Mouse (Mus musculus): ENCODE measurements around the gene Krt42.
"Not testable (repeated sequence)": the region's sequence is repeated elsewhere in the genome, so short reads cannot be mapped to it uniquely, and the experiment has no call there.

Krt42 gene

DNA sequence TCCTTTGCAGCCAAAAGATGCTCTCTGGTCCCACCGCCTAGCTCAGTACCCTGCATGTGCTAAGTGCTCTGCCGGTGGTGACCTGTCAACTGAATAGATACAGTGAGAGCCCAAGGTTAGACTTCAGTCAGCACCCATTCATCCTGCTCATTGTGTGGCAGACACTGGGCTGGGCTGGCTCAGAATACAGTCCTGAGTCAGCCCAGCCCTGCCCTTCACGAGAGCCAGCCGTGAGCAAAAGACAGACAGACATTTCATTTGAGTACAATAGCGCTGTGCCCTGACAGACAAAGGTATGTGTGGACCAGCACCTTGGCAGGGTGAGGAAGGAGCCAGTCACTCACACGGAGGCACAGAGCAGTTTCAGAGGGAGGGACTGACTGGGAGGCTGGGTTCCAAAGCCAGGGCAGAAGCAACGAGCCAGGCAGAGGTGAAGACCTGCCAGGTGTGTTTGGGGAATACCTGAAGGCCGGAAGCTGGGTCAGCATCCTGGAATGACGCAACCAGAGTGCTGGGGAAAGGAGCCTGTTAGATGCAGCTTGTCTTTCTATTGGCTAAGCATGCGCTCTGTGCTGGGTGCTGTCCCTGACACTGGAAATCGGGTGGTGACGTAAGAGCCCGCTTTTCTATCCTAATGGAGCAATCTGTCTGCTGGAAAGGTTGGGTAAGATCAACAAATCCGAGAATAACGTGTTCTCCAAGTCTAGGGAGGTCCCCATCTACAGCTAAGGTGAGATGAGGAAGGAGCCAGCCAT, 8.2 kb upstream of the Krt42 start:
- DNase-seq = no peak

DNA sequence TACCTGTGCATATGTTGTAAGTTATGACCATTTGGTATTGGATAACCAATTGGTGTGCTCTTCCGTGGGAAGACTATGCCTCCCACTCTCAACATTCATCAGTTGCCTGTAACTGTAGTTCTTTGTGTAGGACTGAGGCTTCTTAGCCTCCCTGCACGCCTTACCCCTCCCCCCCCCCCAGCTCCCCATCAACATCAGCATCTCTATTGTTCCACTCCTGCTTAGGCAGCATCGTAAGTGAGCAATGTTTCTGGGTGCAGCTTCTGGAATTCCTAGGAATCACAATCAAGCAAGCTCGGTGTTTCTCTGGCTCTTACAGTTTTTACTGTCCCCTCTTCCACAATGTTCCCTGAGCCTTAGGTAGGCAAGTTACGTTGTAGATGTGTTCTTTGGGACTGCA, 5.8 kb upstream of the Krt42 start:
- DNase-seq = no peak

DNA sequence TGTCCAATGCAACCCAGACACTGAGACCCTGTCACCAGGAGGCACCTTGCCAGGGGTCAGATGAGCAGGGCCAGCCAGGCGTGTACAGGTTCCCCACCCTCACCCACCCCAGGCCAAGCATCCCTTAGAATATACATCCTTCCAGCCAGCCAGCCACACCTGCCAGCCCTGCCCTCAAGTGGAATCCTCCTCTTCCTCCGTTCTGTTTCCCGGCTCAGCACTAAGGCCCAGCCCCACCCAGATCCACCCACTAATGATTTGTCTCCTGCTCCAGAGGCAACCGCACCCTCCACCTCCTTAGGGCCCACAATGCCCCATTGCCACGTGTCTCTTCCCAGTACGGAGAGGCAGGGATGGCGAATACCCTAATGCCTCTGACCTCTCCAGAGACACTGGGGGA, 5.0 kb upstream of the Krt42 start:
- no peak for DNase-seq

DNA sequence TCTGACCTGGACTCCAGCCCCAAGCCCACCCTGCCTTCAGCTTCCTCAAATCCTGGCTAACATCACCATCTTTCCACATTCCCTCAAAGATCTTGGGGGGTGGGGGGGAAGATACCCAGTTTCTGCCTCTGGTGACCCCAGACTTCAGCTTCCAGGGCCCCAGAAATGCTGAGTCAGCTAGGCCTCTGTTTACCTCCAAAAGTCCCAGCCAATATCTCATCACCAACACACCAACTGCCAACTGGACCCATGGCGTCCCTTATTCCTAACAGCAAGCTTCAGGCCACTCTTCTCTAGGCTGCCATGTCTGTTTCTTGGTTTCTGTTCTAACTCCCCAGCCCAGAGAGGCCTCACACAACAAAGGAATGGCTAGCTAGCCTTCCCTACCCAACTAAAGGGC, 2.2 kb upstream of the Krt42 start:
- no peak for DNase-seq

DNA sequence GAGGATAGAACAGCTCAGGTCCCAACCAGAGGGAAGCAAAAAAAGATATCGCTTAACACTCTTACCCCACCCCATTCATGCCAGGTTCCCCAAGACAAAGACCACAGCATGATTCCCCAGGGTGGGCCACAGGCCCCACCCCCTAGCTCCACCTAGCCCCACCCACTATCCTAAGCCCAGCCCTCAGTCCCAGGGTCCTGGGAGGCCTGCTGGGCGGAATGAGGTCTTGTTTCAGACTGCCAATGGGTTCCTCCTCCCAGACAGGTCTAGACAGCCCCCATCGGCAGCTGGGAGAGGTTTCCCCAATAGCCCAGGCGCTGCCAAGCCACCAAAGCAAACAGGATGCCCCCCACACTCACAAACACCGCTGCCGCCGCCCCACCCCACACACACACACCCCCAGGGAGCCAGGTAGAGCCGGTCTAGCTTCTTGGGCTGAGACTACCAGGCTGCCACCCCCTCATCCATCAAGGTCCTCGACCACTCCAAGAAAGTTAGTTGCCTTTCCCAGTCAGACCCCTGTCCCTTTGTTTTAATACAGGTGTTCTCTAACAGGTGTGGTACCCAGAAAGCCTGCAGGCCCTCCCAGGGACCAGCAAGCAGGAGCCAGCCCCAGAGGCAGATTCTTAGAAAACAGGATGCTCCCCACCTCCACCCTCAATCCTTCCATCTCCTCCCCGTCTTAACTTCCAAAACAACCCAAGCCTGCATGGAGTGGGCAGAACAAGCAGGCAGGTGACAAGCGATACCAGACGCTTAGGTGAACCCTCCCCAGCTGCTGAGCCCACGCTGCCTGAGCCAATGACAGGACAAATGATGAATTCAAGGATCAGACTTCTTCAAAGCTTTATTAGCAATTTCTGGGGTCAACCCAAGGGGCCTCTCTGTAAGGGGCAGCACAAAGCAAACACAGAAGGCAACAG, 7.4 kb downstream of the Krt42 start:
- DNase-seq = no peak

DNA sequence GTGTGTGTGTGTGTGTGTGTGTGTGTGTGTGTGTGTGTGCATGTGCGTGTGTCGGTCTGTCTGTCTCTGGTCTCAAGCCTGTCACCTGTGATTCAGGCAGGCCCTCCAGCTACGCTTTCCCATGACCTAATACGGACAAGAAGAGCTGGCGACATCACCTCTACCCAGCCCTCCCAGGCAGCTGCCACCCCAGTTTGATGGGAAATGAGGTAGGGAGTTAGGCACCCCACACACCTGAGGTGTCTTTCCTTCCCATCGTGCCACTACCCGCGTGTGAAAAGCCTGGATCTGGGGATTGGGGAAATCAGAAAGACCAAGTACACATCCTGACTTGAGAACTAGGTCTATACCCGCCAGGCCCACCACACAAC, 8.5 kb downstream of the Krt42 start:
- DNase-seq = no peak

DNA sequence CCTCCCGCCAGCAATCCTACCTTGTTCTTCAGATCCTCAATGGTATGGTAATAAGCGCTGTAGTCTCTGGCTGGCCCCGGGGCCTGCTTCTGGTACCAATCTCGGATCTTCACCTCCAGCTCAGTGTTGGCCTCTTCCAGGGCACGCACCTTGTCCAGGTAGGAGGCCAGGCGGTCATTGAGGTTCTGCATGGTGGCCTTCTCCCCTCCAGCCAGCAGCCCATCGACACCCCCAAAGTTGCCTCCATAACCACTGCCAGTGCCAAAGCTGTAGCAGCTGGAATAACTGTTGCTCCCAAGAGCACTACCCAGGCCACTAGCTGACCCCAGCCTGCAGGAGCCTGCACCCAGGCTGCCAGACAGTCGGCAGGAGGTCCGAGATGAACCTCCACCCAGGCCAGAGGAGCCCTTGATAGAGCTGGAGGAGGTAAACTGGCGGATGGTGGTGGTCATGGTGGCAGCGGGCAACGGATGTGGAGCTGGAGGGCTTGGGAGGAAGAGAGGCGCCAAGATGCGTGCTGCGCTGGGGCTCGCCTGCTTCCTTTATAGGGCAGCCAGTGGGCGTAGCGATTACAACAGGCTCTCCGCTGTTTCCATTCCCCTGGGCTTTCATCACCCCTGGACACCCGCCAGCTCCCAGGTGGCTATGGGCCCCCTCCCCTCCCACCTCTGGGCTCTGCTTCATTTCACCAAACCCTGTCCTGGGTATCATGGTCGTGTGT, 9.0 kb downstream of the Krt42 start, which contains the start of gene Krt17:
Gene Krt17, minus strand, starts transcription at position 516 of the 721 bp plus-strand sequence.
- no peak for DNase-seq

DNA sequence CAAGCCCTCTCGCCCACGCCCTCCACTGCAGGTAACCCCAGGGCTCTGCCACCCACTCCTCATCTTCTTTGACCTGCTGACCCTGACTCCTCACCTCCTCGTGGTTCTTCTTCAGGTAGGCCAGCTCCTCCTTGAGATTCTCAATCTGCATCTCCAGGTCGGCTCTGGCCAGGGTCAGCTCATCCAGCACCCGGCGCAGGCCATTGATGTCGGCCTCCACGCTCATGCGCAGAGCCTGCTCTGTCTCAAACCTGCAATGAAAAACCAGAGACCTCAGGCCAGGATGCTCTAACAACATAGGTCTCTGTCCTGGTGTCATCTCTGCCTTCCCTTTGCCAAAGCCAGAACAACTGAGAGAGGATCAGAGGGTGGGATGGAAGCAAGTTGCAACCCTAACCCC, 10.6 kb downstream of the Krt42 start:
- no peak for DNase-seq

DNA sequence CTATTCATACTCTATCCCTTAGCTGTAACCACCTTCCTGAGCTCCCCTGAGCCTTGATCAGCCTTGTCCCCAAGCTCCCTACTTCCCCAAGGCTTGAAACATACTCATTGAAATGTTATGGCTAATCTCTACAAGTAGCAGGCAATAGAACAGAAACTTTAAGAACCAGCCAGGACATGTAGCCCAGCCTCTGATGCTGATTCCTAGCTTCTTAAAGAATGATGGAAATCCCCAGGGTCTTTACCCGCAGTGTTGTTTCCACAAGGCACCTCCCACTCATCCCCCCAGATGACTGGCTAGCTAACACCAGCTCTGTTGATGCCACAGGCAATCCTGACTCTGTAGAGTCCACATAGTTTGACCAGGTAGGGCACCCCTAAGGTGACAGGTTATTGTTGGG, 11.7 kb downstream of the Krt42 start:
- DNase-seq = no peak

DNA sequence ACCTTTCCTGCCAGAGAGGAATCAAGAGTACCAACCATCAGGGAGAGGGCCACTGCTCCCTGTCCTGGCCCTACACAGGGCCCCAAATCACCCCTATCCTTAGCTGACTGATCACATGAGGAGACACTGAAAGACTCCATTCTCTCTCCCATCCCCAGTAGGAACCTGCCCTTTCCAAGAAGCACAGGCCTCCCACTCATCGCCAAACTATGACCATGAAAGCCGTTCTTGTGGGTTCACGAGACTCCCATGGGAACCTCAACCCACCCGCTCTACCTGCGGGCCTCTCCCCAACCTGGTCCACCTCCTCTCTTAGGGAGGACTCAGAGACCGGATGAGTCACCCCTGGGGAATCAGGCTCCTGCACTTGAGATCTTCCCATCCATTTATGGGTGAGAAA, 14.2 kb downstream of the Krt42 start:
- no peak for DNase-seq

DNA sequence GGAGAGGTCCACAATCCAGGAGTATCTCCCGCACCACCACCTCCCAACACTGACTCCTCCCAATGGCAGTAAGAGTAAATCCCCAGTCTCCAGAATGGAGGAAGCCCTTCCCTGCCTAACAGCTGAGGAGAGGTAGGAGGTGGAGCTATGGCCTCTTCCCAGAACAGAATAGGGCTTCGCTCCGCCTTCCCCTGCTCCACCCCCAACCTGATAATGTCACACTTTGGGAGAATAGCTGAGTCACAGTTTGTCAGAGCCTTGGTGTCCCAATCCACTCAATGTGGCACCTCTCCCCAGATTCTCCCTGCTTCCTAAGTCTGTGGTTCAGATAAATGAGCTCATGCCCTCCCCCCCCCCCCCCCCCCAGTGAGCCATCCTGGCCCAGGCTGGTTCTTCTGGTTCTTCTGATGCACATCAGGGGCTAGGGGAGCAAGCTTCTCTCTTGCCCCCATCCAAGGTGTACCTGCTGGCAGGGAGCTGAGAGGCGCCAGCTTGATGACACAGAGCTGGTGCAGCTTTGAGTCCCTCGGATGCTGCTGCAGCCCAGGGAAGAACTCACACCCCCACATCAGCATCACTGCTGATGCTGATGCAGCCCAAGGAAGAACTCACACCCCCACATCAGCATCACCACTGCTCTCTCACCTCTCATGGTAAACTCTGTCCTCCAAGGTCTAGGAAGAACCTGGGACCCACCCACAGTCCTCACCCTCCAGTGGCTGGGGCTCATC, 15.1 kb downstream of the Krt42 start:
- no peak for DNase-seq

DNA sequence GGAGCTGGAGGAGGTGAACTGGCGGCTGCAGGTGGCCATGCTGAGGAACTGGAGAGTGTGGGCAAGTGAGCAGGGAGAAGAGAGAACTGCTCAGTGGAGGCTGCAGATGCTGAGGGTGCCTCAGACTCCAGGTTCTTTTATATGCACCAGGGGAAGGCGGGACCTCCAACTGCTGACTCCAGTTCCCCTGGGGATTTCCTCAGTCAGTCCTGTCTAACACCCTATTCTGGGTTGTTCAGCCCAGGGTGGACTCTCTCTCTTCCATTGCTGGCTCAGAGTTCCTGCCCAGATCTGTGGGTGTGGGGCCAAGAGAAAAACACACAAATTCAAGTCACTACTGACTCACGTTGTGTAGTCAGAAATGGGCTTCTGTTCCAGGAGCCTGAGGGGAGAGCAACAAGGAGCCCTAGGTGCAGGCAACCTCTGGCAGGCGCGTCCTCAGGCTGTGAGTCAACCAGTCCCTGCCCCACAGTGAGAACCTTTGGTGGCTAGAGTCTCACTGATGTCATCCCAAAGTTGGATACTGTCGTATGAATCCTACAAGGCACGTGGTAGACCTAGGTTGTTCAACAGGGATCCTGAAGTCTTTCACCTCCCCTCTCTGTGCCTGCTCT, 20.7 kb downstream of the Krt42 start, which contains the start of gene Krt16:
Gene Krt16, minus strand, starts transcription at position 51 of the 614 bp plus-strand sequence.
- no peak for DNase-seq

DNA sequence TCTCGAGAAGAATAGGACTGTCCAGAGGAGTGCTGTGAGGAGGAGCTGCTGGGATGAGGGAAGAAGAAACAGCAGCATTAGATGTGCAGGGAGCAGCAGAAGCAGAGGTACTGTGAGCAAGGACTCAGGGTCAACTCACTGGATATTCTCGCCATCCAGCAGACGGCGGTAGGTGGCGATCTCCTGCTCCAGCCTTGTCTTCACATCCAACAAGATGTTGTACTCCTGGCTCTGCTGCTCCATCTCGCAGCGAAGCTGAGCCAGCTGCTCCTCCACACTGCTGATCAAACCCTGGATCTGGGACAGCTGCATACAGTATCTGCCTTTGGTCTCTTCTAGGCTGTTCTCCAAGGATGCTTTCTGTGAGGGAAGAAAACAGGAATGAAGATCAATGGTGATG, 23.2 kb downstream of the Krt42 start:
- DNase-seq = not testable (repeated sequence)

DNA sequence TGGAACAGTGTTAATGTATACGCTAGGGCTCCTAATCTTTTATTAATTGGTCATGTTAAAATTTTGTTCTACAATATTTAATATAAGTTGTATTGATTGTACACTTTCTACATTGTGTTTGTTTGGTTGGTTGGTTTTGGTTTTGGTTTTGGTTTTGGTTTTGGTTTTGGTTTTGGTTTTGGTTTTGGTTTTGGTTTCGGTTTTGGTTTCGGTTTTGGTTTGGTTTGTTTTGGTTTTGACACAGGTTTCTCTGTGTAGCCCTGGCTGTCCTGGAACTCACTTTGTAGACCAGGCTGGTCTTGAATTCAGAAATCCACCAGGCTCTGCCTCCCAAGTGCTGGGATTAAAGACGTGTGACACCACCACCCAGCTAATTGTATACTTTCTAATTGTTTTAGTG, 29.4 kb downstream of the Krt42 start:
- not testable (repeated sequence) for DNase-seq

DNA sequence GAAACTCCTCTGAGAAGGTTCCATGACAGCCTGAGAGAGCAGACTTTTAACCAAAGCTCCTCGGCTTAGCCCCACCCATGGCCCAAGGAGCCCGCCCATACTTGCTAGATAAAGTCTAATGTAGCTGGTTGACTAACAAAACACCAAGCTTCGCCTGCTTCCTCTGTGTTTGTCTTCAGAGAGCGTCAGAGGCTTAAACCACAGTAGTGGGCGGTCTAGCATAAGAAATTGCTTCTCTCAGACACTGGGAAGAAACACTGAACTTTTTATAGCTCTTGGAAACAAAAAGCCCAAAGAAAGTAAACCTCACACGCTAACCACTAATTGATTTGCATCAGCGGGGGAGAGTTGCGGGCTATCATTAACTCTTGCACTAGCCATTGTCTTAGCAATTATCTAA, 47.9 kb downstream of the Krt42 start:
- no peak for DNase-seq

DNA sequence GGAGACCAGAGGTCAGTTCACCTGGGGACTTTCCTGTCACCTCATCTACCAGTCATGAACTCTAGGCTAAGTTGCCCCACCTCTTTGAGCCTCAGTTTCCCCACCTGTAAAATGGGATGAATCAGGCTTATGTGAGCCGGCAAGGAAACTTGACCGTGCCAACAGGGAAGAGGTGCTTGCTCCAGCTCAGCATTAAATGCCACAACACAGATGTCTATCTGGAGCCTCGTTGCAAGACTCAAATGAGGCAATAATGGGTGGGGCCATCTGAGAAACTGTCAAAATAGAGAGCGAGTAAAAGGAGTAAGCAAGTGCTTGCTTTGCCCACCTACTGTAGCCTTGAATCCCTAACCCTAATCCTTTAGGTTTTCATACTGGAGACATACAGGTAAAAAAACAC, 50.4 kb downstream of the Krt42 start:
- DNase-seq = no peak

Measured in cerebellum, adult 9-11 months (tissue).